18 mouse cellular contexts compared by ENCODE assay signal in the genomic region with DNA sequence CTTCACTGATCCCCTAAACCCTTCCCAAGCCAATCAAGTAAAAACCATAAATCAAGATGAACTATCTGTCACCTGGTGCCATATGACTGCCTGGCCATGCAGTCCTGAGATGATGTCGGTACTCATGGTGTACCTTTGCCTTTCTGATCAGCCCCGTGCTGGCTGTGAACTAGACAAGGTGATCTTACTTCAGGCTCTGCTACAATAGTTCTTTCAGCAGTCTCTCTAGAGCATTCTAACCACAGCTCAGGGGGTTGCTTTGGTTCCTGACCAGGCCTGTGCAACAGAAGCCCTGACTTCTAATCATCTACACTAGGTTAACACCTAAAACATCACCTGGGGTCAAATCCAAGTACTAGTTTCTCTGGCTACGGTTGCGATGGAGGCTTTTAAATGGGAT.
"Had no signal": no experiment of that assay in that cellular context is flagged by ENCODE, and none has a peak within 500 bp of the region (broad histone marks: within the 10 kb centered on the region; RNA-seq: fewer than 3 reads in every experiment).

No protein-coding gene starts in this region.

- DNase-seq: gastrocnemius, postnatal 14 days; gastrocnemius, postnatal 36 days; kidney, adult 9 months; kidney, postnatal 14 days; layer of hippocampus, adult 9-11 months; layer of hippocampus, postnatal 36 days had no signal

- H3K27me3 ChIP-seq: heart, embryonic 12.5 days; hindbrain, embryonic 13.5 days; hindbrain, embryonic 15.5 days; kidney, embryonic 15.5 days had no signal

- H3K27ac ChIP-seq: heart, embryonic 10.5 days; hindbrain, embryonic 15.5 days; hindbrain, postnatal 0 days; kidney, embryonic 15.5 days; kidney, postnatal 0 days; limb, embryonic 13.5 days; limb, embryonic 15.5 days; liver, embryonic 12.5 days; liver, embryonic 14.5 days had no signal

- H3K9me3 ChIP-seq: heart, embryonic 10.5 days; heart, embryonic 12.5 days; hindbrain, embryonic 13.5 days; hindbrain, embryonic 15.5 days; kidney, embryonic 15.5 days; limb, embryonic 13.5 days; limb, embryonic 15.5 days; liver, embryonic 12.5 days had no signal

- ATAC-seq: hindbrain, postnatal 0 days; intestine, embryonic 16.5 days; liver, embryonic 12.5 days had no signal

- H3K36me3 ChIP-seq: heart, embryonic 10.5 days; heart, embryonic 12.5 days; hindbrain, embryonic 13.5 days; hindbrain, embryonic 15.5 days; kidney, embryonic 15.5 days; limb, embryonic 13.5 days; limb, embryonic 15.5 days; liver, embryonic 12.5 days had no signal

- H3K4me3 ChIP-seq: heart, embryonic 10.5 days; heart, embryonic 12.5 days; hindbrain, embryonic 13.5 days; hindbrain, embryonic 15.5 days; kidney, embryonic 15.5 days; limb, embryonic 13.5 days; limb, embryonic 15.5 days; liver, embryonic 12.5 days had no signal

- H3K4me2 ChIP-seq: heart, embryonic 12.5 days; hindbrain, embryonic 13.5 days; hindbrain, embryonic 15.5 days; kidney, embryonic 15.5 days; limb, embryonic 13.5 days; limb, embryonic 15.5 days; liver, embryonic 12.5 days had no signal

- H3K4me1 ChIP-seq: limb, embryonic 15.5 days had no signal

- H3K9ac ChIP-seq: heart, embryonic 12.5 days; hindbrain, embryonic 13.5 days; hindbrain, embryonic 15.5 days; kidney, embryonic 15.5 days; limb, embryonic 13.5 days; limb, embryonic 15.5 days; liver, embryonic 12.5 days; liver, embryonic 14.5 days had no signal
